Mouse (Mus musculus) liver, embryonic 14.5 days (tissue): Measurements from ENCODE around the gene Cd72. TPM values are rescaled to one million over a fixed set of nuclear protein-coding genes. Genes with fewer than 3 reads are reported as not detected.

Experiments
- ATAC-seq: fragments of 200-750 bp; cut with Nextera tagmentation; 2 replicates; pipeline ENCODE4 v1.8.0; 2017; ENCODE audit warnings: moderate number of reproducible peaks, mild to moderate bottlenecking, moderate library complexity; ENCODE audit not compliant: insufficient read depth
- DNase-seq, 3 experiments: peaks; one replicate each; pipeline ENCODE4 v3.0.0-alpha.2; 2012 to 2013; ENCODE audit warnings: low read depth in 3 of 3, low spot score in 3 of 3
- H3K27ac ChIP-seq: fragments of 300-500 bp; sonication (generic); 2 replicates; pipeline ENCODE4 v1.5.1; 2014; ENCODE audit warnings: moderate library complexity, mild to moderate bottlenecking, control low read depth, inconsistent platforms
- H3K27me3 ChIP-seq: fragments of 300-500 bp; sonication (generic); 2 replicates; pipeline ENCODE4 v1.6.1; 2014; ENCODE audit warnings: mild to moderate bottlenecking, low read length, moderate library complexity; ENCODE audit not compliant: control insufficient read depth, insufficient read depth
- H3K36me3 ChIP-seq: fragments of 300-500 bp; sonication (generic); replicated peaks from 2 replicates; pipeline ENCODE4 v1.6.1; 2014; ENCODE audit warnings: low read depth; ENCODE audit not compliant: control insufficient read depth, insufficient read depth
- H3K4me1 ChIP-seq, 2 experiments: fragments of 200-500 bp in 1 of 2; fragments of 300-500 bp in 1 of 2; sonication (generic) in 1 of 2; replicated peaks; 2 replicates each; pipeline ENCODE4 v1.6.1; 2012 to 2014; ENCODE audit warnings: antibody characterized with exemption in 1 of 2, inconsistent platforms in 1 of 2, low read length in 1 of 2; ENCODE audit not compliant: control insufficient read depth in 2 of 2, insufficient read depth in 2 of 2
- H3K4me2 ChIP-seq: fragments of 300-500 bp; sonication (generic); 2 replicates; pipeline ENCODE4 v1.6.1; 2014; ENCODE audit warnings: low read depth, mild to moderate bottlenecking, control low read depth, moderate library complexity
- H3K4me3 ChIP-seq, 2 experiments: fragments of 200-500 bp in 1 of 2; fragments of 300-500 bp in 1 of 2; sonication (generic) in 1 of 2; 2 replicates each; pipeline ENCODE4 v1.5.1; 2012 to 2014; ENCODE audit warnings: low read depth in 2 of 2, low read length in 2 of 2, mild to moderate bottlenecking in 2 of 2, control low read depth in 1 of 2, inconsistent platforms in 1 of 2, moderate library complexity in 1 of 2; ENCODE audit not compliant: insufficient read depth in 1 of 2
- H3K9ac ChIP-seq: fragments of 300-500 bp; sonication (generic); replicated peaks from 2 replicates; pipeline ENCODE4 v1.6.1; 2014; ENCODE audit warnings: mild to moderate bottlenecking, control low read depth, moderate library complexity
- H3K9me3 ChIP-seq: fragments of 300-500 bp; sonication (generic); 2 replicates; pipeline ENCODE4 v1.6.1; 2016; ENCODE audit warnings: low read length, mixed read lengths; ENCODE audit not compliant: control insufficient read depth
- CTCF ChIP-seq: IDR thresholded peaks from 2 replicates; pipeline ENCODE4 v1.5.1; 2016; ENCODE audit warnings: antibody characterized with exemption, low read depth, control low read depth
- EP300 ChIP-seq: IDR thresholded peaks from 2 replicates; pipeline ENCODE4 v1.6.1; 2016; ENCODE audit warnings: antibody characterized with exemption, low read depth
- WGBS: fragments of 180-500 bp; shearing (Covaris S2); extraction: QIAGEN DNeasy Blood & Tissue Kit; methylation state at CpG from one replicate; pipeline ENCODE4 v1.1.7; 2014; ENCODE audit not compliant: insufficient replicate concordance; 5-methylcytosine and 5-hydroxymethylcytosine counted together
- polyA plus RNA-seq, 2 experiments: library from polyadenylated mRNA; depleted of rRNA in 1 of 2; stranded (reverse) in 1 of 2; unstranded in 1 of 2; fragments of >200 nt; fragmentation: Nextera tagmentation in 1 of 2; extraction: Ambion mirVana in 1 of 2; gene quantifications; 2 replicates each; pipeline versions ENCODE4 v1.2.1 to v1.2.3; 2012 to 2014

Gene Cd72
- polyA plus RNA-seq, 2 experiments = 0.31 to 0.74 TPM

- H3K27me3 ChIP-seq = peaks cover 5% of the 10 kb centered on the region; the same call in 1 of the 2 replicates
- no peaks in the 10 kb centered on the region for H3K36me3 ChIP-seq
- H3K27ac ChIP-seq = no peak overlapping the region
- H3K4me1 ChIP-seq = peaks cover 0 to 10% of the 10 kb centered on the region in 2 experiments; a peak in 2 of 4 replicates
- DNase-seq (peak; percentile 52 to 70 (median 63)), ATAC-seq (no peak)
- H3K4me2 ChIP-seq = no peak overlapping the region
- 3% methylated on average over 6 of the region's 6 CpGs for WGBS
- H3K4me3 ChIP-seq = no peak overlapping the region
- no peaks in the 10 kb centered on the region for H3K9me3 ChIP-seq
- TF ChIP-seq EP300 (no peak), CTCF (peak; percentile 88)
- H3K9ac ChIP-seq = no peak overlapping the region
Measured at GRCm38 (mm10) chr4:43420305-43420704, 34.1 kb downstream of the Cd72 start.

DNA sequence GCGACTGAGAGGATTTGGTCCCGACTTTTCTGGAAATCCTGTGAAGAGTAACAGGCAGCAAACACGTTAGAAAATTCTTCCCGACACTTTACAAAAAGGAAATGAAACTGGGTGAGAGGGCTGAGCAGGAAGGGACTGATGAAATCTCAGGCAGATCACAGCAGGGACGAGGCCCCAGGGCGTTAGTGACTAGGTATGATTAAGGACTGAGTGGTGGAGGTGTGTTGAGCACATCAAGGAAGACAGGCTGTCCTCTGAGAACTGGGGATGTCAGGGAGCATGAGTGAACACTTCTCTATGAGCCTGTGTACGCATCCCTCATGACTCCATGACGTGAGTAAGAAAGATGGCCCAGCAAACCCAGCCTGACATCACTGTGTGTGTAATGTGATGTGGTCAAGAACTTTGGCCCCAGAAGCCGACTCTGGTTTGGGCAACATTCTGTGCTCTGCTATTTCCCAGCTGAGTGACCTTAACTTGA lies 34.6 kb downstream of the Cd72 start:
- Histone ChIP-seq H3K36me3 (no peaks in the 10 kb centered on the region), H3K4me3 (no peak overlapping the region), H3K27ac (no peak overlapping the region), H3K9me3 (no peaks in the 10 kb centered on the region), H3K9ac (no peak overlapping the region), H3K4me1 (peaks cover 0 to 10% of the 10 kb centered on the region in 2 experiments; a peak in 2 of 4 replicates), H3K4me2 (no peak overlapping the region), H3K27me3 (no peaks in the 10 kb centered on the region; the same call in 1 of the 2 replicates)
- WGBS = 44% methylated on average over 9 of the region's 9 CpGs
- no peak for TF ChIP-seq CTCF
- TF ChIP-seq EP300 = no peak
- DNase-seq = no peak
- ATAC-seq = no peak

- DNase-seq (no peak), ATAC-seq (no peak)
- TF ChIP-seq EP300 = no peak
- TF ChIP-seq CTCF = no peak
- Histone ChIP-seq H3K27me3 (no peaks in the 10 kb centered on the region; the same call in 1 of the 2 replicates), H3K27ac (no peak overlapping the region), H3K36me3 (no peaks in the 10 kb centered on the region), H3K4me1 (peaks cover 0 to 10% of the 10 kb centered on the region in 2 experiments; a peak in 2 of 4 replicates), H3K4me2 (no peak overlapping the region), H3K9me3 (no peaks in the 10 kb centered on the region), H3K4me3 (no peak overlapping the region), H3K9ac (no peak overlapping the region)
- WGBS = 59% methylated on average over 15 of the region's 15 CpGs
Measured at GRCm38 (mm10) chr4:43418973-43419656, 35.3 kb downstream of the Cd72 start.

- no peak overlapping the region for H3K27ac ChIP-seq
- H3K4me1 ChIP-seq = peaks cover 0 to 10% of the 10 kb centered on the region in 2 experiments; a peak in 2 of 4 replicates
- no peaks in the 10 kb centered on the region for H3K36me3 ChIP-seq
- H3K4me2 ChIP-seq = no peak overlapping the region
- no peak overlapping the region for H3K9ac ChIP-seq
- H3K27me3 ChIP-seq = no peaks in the 10 kb centered on the region
- no peak overlapping the region for H3K4me3 ChIP-seq
- ATAC-seq (no peak), DNase-seq (no peak)
- no peaks in the 10 kb centered on the region for H3K9me3 ChIP-seq
- WGBS = 53% methylated on average over 4 of the region's 4 CpGs
- TF ChIP-seq EP300 (no peak), CTCF (no peak)
Measured at GRCm38 (mm10) chr4:43418450-43418849, 36.0 kb downstream of the Cd72 start.

- Histone ChIP-seq H3K27ac (no peak overlapping the region), H3K36me3 (no peaks in the 10 kb centered on the region), H3K9me3 (no peaks in the 10 kb centered on the region), H3K9ac (no peak overlapping the region), H3K4me1 (peaks cover 0 to 12% of the 10 kb centered on the region in 2 experiments; a peak in 2 of 4 replicates), H3K27me3 (no peaks in the 10 kb centered on the region), H3K4me3 (no peak overlapping the region), H3K4me2 (no peak overlapping the region)
- WGBS = 41% methylated on average over 16 of the region's 16 CpGs
- peak; percentile 71; the same call in 1 of the 2 replicates for ATAC-seq
- TF ChIP-seq EP300 = peak; percentile 67
- no peak for TF ChIP-seq CTCF
- DNase-seq = peak in 2 of 3 experiments; percentile 34 to 36
Measured at GRCm38 (mm10) chr4:43417269-43418062, 37.0 kb downstream of the Cd72 start.
